Mouse (Mus musculus) MEL (cell line): ENCODE measurements around the gene Fam19a2. TPM values are rescaled to one million over a fixed set of nuclear protein-coding genes. Genes with fewer than 3 reads are reported as not detected.

Experiments used
- DNase-seq: peaks from one replicate; pipeline ENCODE4 v3.0.0; 2011; ENCODE audit warnings: low read depth, low spot score
- H3K27ac ChIP-seq: 2 replicates; pipeline ENCODE4 v1.5.1; 2012; ENCODE audit warnings: low read depth, mild to moderate bottlenecking, control low read depth, low read length, moderate library complexity; ENCODE audit not compliant: control insufficient read depth
- H3K27me3 ChIP-seq, 2 experiments: fragments of 150-350 bp in 1 of 2; sonication (generic) in 1 of 2; 2 replicates each; pipeline ENCODE4 v1.6.1; 2012; ENCODE audit warnings: low read length in 2 of 2, mild to moderate bottlenecking in 2 of 2, improper control_type of control experiment in 1 of 2, moderate library complexity in 1 of 2; ENCODE audit not compliant: insufficient read depth in 2 of 2, control insufficient read depth in 1 of 2
- H3K36me3 ChIP-seq, 2 experiments: 2 replicates each; pipeline ENCODE4 v1.6.1; 2012 to 2014; ENCODE audit warnings: low read length in 2 of 2, improper control_type of control experiment in 1 of 2, inconsistent platforms in 1 of 2, mild to moderate bottlenecking in 1 of 2; ENCODE audit not compliant: insufficient read depth in 2 of 2, control insufficient read depth in 1 of 2
- H3K4me1 ChIP-seq, 2 experiments: fragments of 150-350 bp in 1 of 2; sonication (generic) in 1 of 2; 2 replicates each; pipeline ENCODE4 v1.6.1; 2012; ENCODE audit warnings: low read length in 2 of 2, improper control_type of control experiment in 1 of 2, mild to moderate bottlenecking in 1 of 2; ENCODE audit not compliant: insufficient read depth in 2 of 2, control insufficient read depth in 1 of 2
- H3K4me3 ChIP-seq, 2 experiments: fragments of 150-350 bp in 1 of 2; sonication (generic) in 1 of 2; 2 replicates each; pipeline ENCODE4 v1.5.1; 2012; ENCODE audit warnings: low read depth in 2 of 2, low read length in 2 of 2, mild to moderate bottlenecking in 2 of 2, moderate library complexity in 2 of 2, control low read depth in 1 of 2, improper control_type of control experiment in 1 of 2; ENCODE audit not compliant: control insufficient read depth in 1 of 2, insufficient read depth in 1 of 2
- H3K79me2 ChIP-seq: 2 replicates; pipeline ENCODE4 v1.6.1; 2012; ENCODE audit warnings: mild to moderate bottlenecking, low read length, moderate library complexity; ENCODE audit not compliant: control insufficient read depth, poor library complexity, insufficient read depth
- H3K9ac ChIP-seq: 2 replicates; pipeline ENCODE4 v1.6.1; 2012; ENCODE audit warnings: low read depth, mild to moderate bottlenecking, control low read depth, low read length, moderate library complexity; ENCODE audit not compliant: control insufficient read depth, poor library complexity, severe bottlenecking
- H3K9me3 ChIP-seq: fragments of 150-350 bp; sonication (generic); replicated peaks from 2 replicates; pipeline ENCODE4 v1.6.1; 2012; ENCODE audit warnings: mild to moderate bottlenecking, low read length, improper control_type of control experiment, moderate library complexity; ENCODE audit not compliant: insufficient read depth
- CHD1 ChIP-seq: IDR thresholded peaks from 2 replicates; pipeline ENCODE4 v1.6.1; 2012; ENCODE audit warnings: low read depth, mild to moderate bottlenecking, inconsistent platforms, low read length, improper control_type of control experiment
- GATA1 ChIP-seq: IDR thresholded peaks from 2 replicates; pipeline ENCODE4 v1.6.1; 2011; ENCODE audit warnings: low read depth, low read length, improper control_type of control experiment
- HCFC1 ChIP-seq: IDR thresholded peaks from 2 replicates; pipeline ENCODE4 v1.6.1; 2012; ENCODE audit warnings: low read depth, mild to moderate bottlenecking, inconsistent platforms, low read length, improper control_type of control experiment, moderate library complexity
- MXI1 ChIP-seq: IDR thresholded peaks from 2 replicates; pipeline ENCODE4 v1.6.1; 2011; ENCODE audit warnings: mild to moderate bottlenecking, low read depth, low read length, improper control_type of control experiment
- MYC ChIP-seq: IDR thresholded peaks from 2 replicates; pipeline ENCODE4 v1.6.1; 2011; ENCODE audit warnings: low read depth, mild to moderate bottlenecking, low read length, improper control_type of control experiment, moderate library complexity
- NELFE ChIP-seq: IDR thresholded peaks from 2 replicates; pipeline ENCODE4 v1.6.1; 2011; ENCODE audit warnings: low read depth, low read length, improper control_type of control experiment
- NRF1 ChIP-seq: IDR thresholded peaks from 2 replicates; pipeline ENCODE4 v1.6.1; 2014; ENCODE audit warnings: low read depth, mild to moderate bottlenecking, inconsistent platforms, low read length, improper control_type of control experiment, moderate library complexity; ENCODE audit not compliant: poor library complexity, insufficient read depth, severe bottlenecking
- POLR2AphosphoS2 ChIP-seq: IDR thresholded peaks from 2 replicates; pipeline ENCODE4 v1.6.1; 2011; ENCODE audit warnings: low read length, improper control_type of control experiment
- RAD21 ChIP-seq: IDR thresholded peaks from 2 replicates; pipeline ENCODE4 v1.6.1; 2011; ENCODE audit warnings: mild to moderate bottlenecking, low read depth, low read length, improper control_type of control experiment
- RCOR1 ChIP-seq: IDR thresholded peaks from 2 replicates; pipeline ENCODE4 v1.6.1; 2012; ENCODE audit warnings: low read depth, mild to moderate bottlenecking, inconsistent platforms, low read length, improper control_type of control experiment
- SIN3A ChIP-seq: IDR thresholded peaks from 2 replicates; pipeline ENCODE4 v1.6.1; 2012; ENCODE audit warnings: low read length, improper control_type of control experiment, inconsistent platforms
- TBP ChIP-seq: IDR thresholded peaks from 2 replicates; pipeline ENCODE4 v1.8.0; 2011; ENCODE audit warnings: low read depth, low read length, improper control_type of control experiment
- TCF12 ChIP-seq: IDR thresholded peaks from 2 replicates; pipeline ENCODE4 v1.6.1; 2014; ENCODE audit warnings: low read depth, mild to moderate bottlenecking, inconsistent platforms, low read length, improper control_type of control experiment, moderate library complexity
- USF1 ChIP-seq: IDR thresholded peaks from 2 replicates; pipeline ENCODE4 v1.6.1; 2014; ENCODE audit warnings: low read depth, mild to moderate bottlenecking, inconsistent platforms, low read length, improper control_type of control experiment, moderate library complexity
- USF2 ChIP-seq, 2 experiments: IDR thresholded peaks; 2 replicates each; pipeline ENCODE4 v1.6.1; 2011 to 2012; ENCODE audit warnings: improper control_type of control experiment in 2 of 2, low read length in 2 of 2, borderline replicate concordance in 1 of 2, inconsistent platforms in 1 of 2, low read depth in 1 of 2, mild to moderate bottlenecking in 1 of 2; ENCODE audit not compliant: insufficient read depth in 1 of 2
- ZC3H11A ChIP-seq: IDR thresholded peaks from 2 replicates; pipeline ENCODE4 v1.6.1; 2012; ENCODE audit warnings: low read depth, mild to moderate bottlenecking, inconsistent platforms, low read length, improper control_type of control experiment
- ZMIZ1 ChIP-seq: IDR thresholded peaks from 2 replicates; pipeline ENCODE4 v1.6.1; 2012; ENCODE audit warnings: low read depth, mild to moderate bottlenecking, inconsistent platforms, low read length, improper control_type of control experiment, moderate library complexity
- ZNF384 ChIP-seq: IDR thresholded peaks from 2 replicates; pipeline ENCODE4 v1.6.1; 2012; ENCODE audit warnings: low read depth, mild to moderate bottlenecking, inconsistent platforms, low read length, improper control_type of control experiment
- polyA plus RNA-seq, 2 experiments: library from polyadenylated mRNA; stranded (reverse) in 1 of 2; unstranded in 1 of 2; fragments of >175 nt in 1 of 2; fragments of >200 nt in 1 of 2; gene quantifications; 2 replicates each; pipeline versions ENCODE4 v1.2.1 to v1.2.4; 2012; ENCODE audit warnings: low replicate concordance in 2 of 2, low read depth in 1 of 2; ENCODE audit not compliant: insufficient read length in 2 of 2, insufficient read depth in 1 of 2, missing spikeins in 1 of 2
- total RNA-seq: library from RNA; depleted of rRNA; stranded (reverse); fragments of 300-350 nt; gene quantifications from 2 replicates; pipeline ENCODE4 v1.2.3, GENCODE M21; 2012

The Fam19a2 gene
- total and polyA plus RNA-seq, 3 experiments = not detected

- no peaks in the 10 kb centered on the region for H3K4me1 ChIP-seq
- TF ChIP-seq MYC (no peak), TBP (no peak), CHD1 (no peak), ZMIZ1 (no peak), TCF12 (no peak), POLR2AphosphoS2 (no peak), RCOR1 (no peak), USF1 (no peak), RAD21 (no peak), ZC3H11A (no peak)
- no peak overlapping the region for H3K27ac ChIP-seq
- H3K27me3 ChIP-seq = no peaks in the 10 kb centered on the region; a peak in 1 of 4 replicates
- no peaks in the 10 kb centered on the region for H3K9me3 ChIP-seq
- H3K36me3 ChIP-seq = no peaks in the 10 kb centered on the region
- no peak overlapping the region for H3K9ac ChIP-seq
- no peak for DNase-seq
- H3K79me2 ChIP-seq = no peaks in the 10 kb centered on the region
- H3K4me3 ChIP-seq = no peak overlapping the region
Observed at GRCm38 (mm10) chr10:123605671-123606070, 341.9 kb downstream of the Fam19a2 start.

- no peaks in the 10 kb centered on the region for H3K9me3 ChIP-seq
- no peak for DNase-seq
- H3K79me2 ChIP-seq = no peaks in the 10 kb centered on the region
- no peaks in the 10 kb centered on the region for H3K36me3 ChIP-seq
- H3K4me1 ChIP-seq = no peaks in the 10 kb centered on the region
- H3K4me3 ChIP-seq = no peak overlapping the region
- no peak for TF ChIP-seq GATA1
- TF ChIP-seq MXI1 = no peak
- TF ChIP-seq USF2 (IDR thresholded peaks at IDR 0.05; ENCODE audit: borderline replicate concordance in 1 of 2, insufficient read depth in 1 of 2, low read depth in 1 of 2, low read length in 2 of 2) = no peak
- TF ChIP-seq ZNF384 = no peak
- no peak for TF ChIP-seq NRF1
- TF ChIP-seq HCFC1 = no peak
- TF ChIP-seq NELFE = no peak
- TF ChIP-seq CHD1 = no peak
- no peak for TF ChIP-seq SIN3A
- TF ChIP-seq, all 39 proteins: peak for 0
- Histone ChIP-seq H3K27me3 (no peaks in the 10 kb centered on the region), H3K27ac (no peak overlapping the region), H3K9ac (no peak overlapping the region)
Observed at GRCm38 (mm10) chr10:123626691-123627090, 362.9 kb downstream of the Fam19a2 start.
